Mouse (Mus musculus): ENCODE data around the gene Fkbp11. TPM values are rescaled to one million over a fixed set of nuclear protein-coding genes. Genes with fewer than 3 reads are reported as not detected.

Fkbp11 gene
- 6.4 and 7.2 TPM in 2 replicates for polyA plus RNA-seq (2014; fragmentation: Nextera tagmentation; extraction: Ambion mirVana)

DNA sequence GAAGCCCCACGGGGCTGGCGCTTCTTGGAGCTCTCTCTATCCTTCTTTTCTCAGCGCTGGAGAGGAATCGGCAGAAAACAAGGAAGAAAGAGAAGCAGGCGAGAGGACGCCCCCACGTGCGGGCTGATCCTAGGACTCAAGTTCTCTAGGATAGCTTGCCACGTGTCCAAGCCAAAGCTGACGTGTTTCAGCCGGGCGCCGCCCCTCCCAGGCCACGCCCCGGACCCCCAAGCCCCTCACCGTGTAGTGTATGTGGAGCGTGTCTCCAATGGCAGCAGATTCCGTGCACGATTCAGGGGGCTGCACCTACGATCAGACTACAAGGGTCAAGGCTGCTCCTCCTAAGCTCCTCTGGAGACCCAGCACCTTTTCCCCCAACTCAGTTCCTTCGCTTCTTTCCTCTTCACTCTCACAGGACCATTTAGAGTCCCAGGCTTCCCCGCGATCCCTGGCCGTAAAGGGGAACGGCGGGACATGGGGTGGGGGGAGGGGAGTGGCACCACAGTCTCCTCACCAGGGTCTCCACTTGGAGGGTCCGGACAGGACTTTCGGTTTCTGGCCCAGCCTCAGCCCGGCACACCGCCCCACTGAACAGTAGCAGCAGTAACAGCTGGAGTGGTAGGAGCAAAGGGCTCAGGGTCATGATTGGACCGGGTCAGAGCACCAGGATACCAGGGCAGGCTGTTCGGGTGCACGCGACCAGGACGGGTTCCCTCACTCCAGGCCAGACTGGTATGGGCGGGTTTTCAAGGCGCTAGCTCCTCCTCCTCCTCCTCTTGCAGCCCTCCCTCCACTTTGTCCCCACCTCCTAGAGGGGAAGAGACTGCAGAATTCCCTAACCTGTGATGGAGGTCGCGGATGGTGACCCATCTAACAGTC is at the start of gene Fkbp11:
Gene Fkbp11 (minus strand): TSS at position 756 of the 879 bp plus-strand sequence.
- ATAC-seq (ENCODE audit: low FRiP score) (peak; percentile 70), DNase-seq (ENCODE audit: low spot score) (peak; percentile 55)
- peaks cover 19% of the 10 kb centered on the region for H3K27me3 ChIP-seq (ENCODE audit: control insufficient read depth, insufficient read depth, low read length)
- H3K4me2 ChIP-seq (replicated peaks), result peak within 1 kb of the TSS; percentile 86
- H3K9me3 ChIP-seq (ENCODE audit: control insufficient read depth, low read length), result no peaks in the 10 kb centered on the region
- H3K36me3 ChIP-seq (replicated peaks; ENCODE audit: control insufficient read depth, insufficient read depth), result no peaks in the 10 kb centered on the region
- under 1% methylated on average over 39 of the region's 39 CpGs for WGBS
- H3K27ac ChIP-seq, result no peak within 1 kb of the TSS
- H3K9ac ChIP-seq, result peak within 1 kb of the TSS; percentile 55
- H3K4me3 ChIP-seq (replicated peaks; ENCODE audit: low read length), result peak within 1 kb of the TSS; percentile 35
- 0 out of 2 replicates have a peak, but pooled peaks cover 3% of the 10 kb centered on the region for H3K4me1 ChIP-seq (replicated peaks; ENCODE audit: control insufficient read depth, insufficient read depth, low read length)

DNA sequence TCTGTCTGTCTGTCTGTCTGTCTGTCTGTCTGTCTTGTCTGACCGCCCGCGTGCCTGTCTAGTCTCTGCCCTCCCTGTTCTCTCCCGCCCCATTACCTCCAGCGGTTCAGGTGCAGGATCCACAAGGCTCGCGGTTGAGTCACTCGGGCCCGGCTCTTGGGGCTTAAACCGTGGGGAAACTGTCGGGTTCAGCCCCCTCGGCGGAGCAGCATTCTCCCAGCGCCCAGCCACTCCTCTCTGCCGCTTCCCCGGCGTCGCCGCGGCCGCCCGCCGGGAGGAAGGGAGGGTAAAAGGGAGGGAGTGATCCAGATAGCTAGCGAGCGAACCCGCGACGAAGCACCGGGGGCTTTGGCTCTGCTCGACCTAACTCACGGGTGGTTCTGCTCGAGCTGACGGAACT is 49.8 kb upstream of the Fkbp11 start, which contains the start of gene Wnt10b:
Gene Wnt10b (minus strand): TSS at position 389 of the 400 bp plus-strand sequence.
- ATAC-seq (ENCODE audit: low FRiP score), result no peak
- Histone ChIP-seq H3K36me3 (replicated peaks; ENCODE audit: control insufficient read depth, insufficient read depth) (no peaks in the 10 kb centered on the region), H3K27ac (no peak within 1 kb of the TSS), H3K4me1 (replicated peaks; ENCODE audit: control insufficient read depth, insufficient read depth, low read length) (peaks cover 25% of the 10 kb centered on the region), H3K9me3 (ENCODE audit: control insufficient read depth, low read length) (no peaks in the 10 kb centered on the region), H3K27me3 (ENCODE audit: control insufficient read depth, insufficient read depth, low read length) (peaks cover 98% of the 10 kb centered on the region), H3K9ac (no peak within 1 kb of the TSS), H3K4me2 (replicated peaks) (peak within 1 kb of the TSS; percentile 45), H3K4me3 (replicated peaks; ENCODE audit: low read length) (peak within 1 kb of the TSS; percentile 20)
- no peak for DNase-seq (ENCODE audit: low spot score)
- WGBS, result 2% methylated on average over 21 of the region's 33 CpGs

DNA sequence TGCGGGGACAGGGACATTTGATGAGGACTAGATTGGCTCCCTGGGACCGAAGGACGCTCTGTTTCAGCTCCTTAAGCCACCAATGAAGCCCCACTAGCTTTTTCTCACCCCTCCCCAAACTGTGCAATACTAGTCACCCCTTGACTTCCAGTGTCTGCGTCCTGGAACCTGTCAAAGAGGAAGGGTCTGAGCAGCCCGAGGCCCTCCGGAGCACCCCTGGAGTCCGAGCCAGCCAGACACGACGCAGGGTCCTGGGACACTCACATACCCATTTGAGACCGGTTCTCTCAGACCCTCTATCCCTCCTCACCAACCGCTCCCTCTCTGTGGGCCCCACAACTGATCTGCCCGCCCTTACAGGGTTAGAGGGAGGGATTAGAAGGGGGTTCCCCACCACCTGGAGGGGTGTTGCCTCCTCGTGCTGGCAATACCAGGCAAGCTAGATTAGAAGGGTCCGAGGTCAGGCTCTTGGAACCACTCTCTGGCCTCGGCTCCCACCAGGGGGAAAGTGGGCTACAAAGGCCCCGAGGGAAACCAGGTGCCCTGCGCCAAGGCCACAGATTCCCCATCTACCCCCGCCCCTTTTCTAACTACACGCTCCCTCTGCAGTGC is 49.1 kb upstream of the Fkbp11 start:
- 2% methylated on average over 18 of the region's 19 CpGs for WGBS
- peaks cover 30% of the 10 kb centered on the region for H3K4me1 ChIP-seq (replicated peaks; ENCODE audit: control insufficient read depth, insufficient read depth, low read length)
- DNase-seq (ENCODE audit: low spot score), result no peak
- no peaks in the 10 kb centered on the region for H3K9me3 ChIP-seq (ENCODE audit: control insufficient read depth, low read length)
- H3K4me2 ChIP-seq (replicated peaks), result no peak overlapping the region
- H3K27ac ChIP-seq, result no peak overlapping the region
- H3K4me3 ChIP-seq (replicated peaks; ENCODE audit: low read length), result no peak overlapping the region
- ATAC-seq (ENCODE audit: low FRiP score), result no peak
- H3K36me3 ChIP-seq (replicated peaks; ENCODE audit: control insufficient read depth, insufficient read depth), result no peaks in the 10 kb centered on the region
- peaks cover 100% of the 10 kb centered on the region for H3K27me3 ChIP-seq (ENCODE audit: control insufficient read depth, insufficient read depth, low read length)
- no peak overlapping the region for H3K9ac ChIP-seq

DNA sequence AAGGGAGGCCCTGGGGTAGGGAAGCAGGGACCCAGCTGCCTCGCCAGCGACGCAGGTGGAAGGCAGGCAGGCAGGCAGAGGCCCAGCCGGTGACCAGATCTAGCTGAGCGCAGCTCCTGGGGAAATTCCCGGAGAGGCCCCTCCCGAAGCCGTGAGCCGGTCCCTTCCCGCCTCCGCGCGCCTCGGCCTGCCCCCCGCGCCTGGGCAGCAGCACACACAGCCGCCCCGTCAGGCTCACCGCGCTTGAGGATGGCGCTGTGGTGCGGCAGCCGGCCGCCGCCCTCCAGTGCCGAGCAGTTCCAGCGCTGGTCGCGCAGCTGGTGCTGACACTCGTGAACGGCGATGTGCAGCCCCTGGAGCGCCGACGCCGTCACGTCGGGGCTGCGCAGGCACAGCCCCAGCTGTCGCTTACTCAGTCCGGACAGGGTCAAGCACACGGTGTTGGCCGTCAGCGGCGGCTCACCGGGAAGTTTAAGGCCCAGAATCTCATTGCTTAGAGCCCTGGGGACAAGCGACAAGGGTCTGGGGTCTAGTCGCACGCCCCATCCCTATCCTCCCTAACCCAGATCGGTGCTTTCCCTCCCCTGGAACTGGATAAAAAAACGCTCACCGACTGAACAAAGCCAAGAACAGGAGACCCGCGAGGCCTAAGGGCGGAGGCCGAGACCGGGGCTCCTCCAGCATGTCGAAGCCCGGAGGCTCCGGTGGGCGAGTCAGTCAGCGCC is 48.4 kb upstream of the Fkbp11 start:
- no peak; the same call in 1 of the 2 replicates for ATAC-seq (ENCODE audit: low FRiP score)
- no peak overlapping the region for H3K9ac ChIP-seq

DNA sequence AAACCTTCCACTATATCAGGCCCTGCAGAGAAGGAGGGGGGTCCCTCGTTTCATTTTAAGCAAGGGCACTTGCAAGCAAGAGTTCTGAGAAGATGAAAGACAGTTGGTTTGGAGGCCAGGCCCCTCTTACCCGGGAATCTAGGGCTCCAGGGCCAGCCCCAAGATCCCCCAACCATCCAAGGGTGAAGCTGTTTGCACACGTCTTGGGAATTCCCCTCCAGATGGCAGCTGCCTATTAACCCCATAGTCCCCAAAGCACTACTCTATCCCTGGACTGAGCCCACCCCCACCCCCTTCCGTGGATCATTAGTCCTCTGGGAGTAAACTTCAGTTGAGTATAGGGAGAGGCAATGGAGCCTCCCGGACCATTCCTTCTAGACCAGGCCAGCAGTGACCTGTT is 47.5 kb upstream of the Fkbp11 start:
- Histone ChIP-seq H3K4me3 (replicated peaks; ENCODE audit: low read length) (no peak overlapping the region), H3K27ac (no peak overlapping the region), H3K4me1 (replicated peaks; ENCODE audit: control insufficient read depth, insufficient read depth, low read length) (peaks cover 30% of the 10 kb centered on the region), H3K4me2 (replicated peaks) (no peak overlapping the region), H3K9me3 (ENCODE audit: control insufficient read depth, low read length) (no peaks in the 10 kb centered on the region), H3K36me3 (replicated peaks; ENCODE audit: control insufficient read depth, insufficient read depth) (no peaks in the 10 kb centered on the region), H3K9ac (no peak overlapping the region), H3K27me3 (ENCODE audit: control insufficient read depth, insufficient read depth, low read length) (peaks cover 100% of the 10 kb centered on the region)
- DNase-seq (ENCODE audit: low spot score) (no peak), ATAC-seq (ENCODE audit: low FRiP score) (no peak)
- under 1% methylated on average over 5 of the region's 5 CpGs for WGBS

More for the DNA sequence above, 48.4 kb upstream of the Fkbp11 start:
- no peak for DNase-seq (ENCODE audit: low spot score)
- Histone ChIP-seq H3K27ac (no peak overlapping the region), H3K9me3 (ENCODE audit: control insufficient read depth, low read length) (no peaks in the 10 kb centered on the region), H3K27me3 (ENCODE audit: control insufficient read depth, insufficient read depth, low read length) (peaks cover 100% of the 10 kb centered on the region), H3K4me2 (replicated peaks) (peak overlapping the region; percentile 38), H3K4me1 (replicated peaks; ENCODE audit: control insufficient read depth, insufficient read depth, low read length) (peaks cover 30% of the 10 kb centered on the region), H3K4me3 (replicated peaks; ENCODE audit: low read length) (peak overlapping the region; percentile 16), H3K36me3 (replicated peaks; ENCODE audit: control insufficient read depth, insufficient read depth) (no peaks in the 10 kb centered on the region)
- WGBS, result 1% methylated on average over 62 of the region's 62 CpGs

DNA sequence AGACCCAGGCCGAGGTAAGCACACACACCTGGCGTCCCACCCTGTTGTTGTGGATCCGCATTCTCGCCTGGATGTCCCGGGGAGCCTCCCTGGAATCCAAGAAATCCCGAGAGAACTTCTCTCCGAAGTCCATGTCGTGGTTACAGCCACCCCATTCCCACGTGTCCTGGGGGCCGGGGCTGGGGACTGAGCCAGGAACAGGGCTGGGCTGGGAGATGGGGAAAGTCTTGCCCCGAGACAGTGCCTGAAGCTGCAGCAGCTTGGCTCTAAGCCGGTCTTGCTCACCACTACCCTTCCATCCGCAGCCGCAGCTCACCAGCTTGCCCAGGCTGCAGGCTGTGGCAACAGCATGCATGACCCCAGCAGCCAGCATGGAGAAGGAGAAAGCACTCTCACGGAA is 46.1 kb upstream of the Fkbp11 start:
- Histone ChIP-seq H3K27me3 (ENCODE audit: control insufficient read depth, insufficient read depth, low read length) (peaks cover 99% of the 10 kb centered on the region), H3K9ac (no peak overlapping the region), H3K4me1 (replicated peaks; ENCODE audit: control insufficient read depth, insufficient read depth, low read length) (peaks cover 30% of the 10 kb centered on the region), H3K4me3 (replicated peaks; ENCODE audit: low read length) (no peak overlapping the region), H3K9me3 (ENCODE audit: control insufficient read depth, low read length) (no peaks in the 10 kb centered on the region), H3K4me2 (replicated peaks) (no peak overlapping the region), H3K27ac (no peak overlapping the region), H3K36me3 (replicated peaks; ENCODE audit: control insufficient read depth, insufficient read depth) (no peaks in the 10 kb centered on the region)
- no peak for ATAC-seq (ENCODE audit: low FRiP score)
- WGBS, result 4% methylated on average over 15 of the region's 15 CpGs
- no peak for DNase-seq (ENCODE audit: low spot score)

DNA sequence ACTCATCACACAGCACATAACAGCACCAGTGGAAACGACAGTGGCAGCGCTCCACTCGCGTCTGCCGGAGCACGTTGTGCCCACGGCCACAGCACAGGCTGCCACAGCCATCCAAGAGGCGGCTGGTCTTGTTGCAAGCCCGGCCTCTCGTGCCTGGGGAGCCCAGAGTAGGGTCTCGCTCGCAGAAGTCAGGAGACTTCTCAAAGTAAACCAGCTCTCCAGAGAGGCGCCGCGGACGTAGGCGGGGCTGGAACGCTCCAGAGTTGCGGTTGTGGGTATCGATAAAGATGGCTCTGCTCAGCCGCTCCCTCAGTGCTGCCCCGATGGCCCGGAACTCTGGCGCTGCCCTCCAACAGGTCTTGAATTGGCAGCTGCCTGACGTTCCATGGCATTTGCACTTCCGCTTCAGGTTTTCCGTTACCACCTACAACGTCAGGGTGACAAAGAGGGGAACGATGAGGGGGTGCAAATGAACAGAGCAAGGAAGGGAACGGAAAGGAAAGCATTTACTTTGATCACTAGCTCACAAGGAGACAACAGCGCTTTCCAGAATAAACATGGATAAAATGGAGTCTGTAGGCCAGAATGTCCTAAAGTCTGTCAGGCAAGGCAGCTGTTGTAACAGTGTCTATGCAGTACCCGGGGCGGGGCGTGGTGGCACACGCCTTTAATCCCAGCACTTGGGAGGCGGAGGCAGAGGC is 44.7 kb upstream of the Fkbp11 start:
- H3K27me3 ChIP-seq (ENCODE audit: control insufficient read depth, insufficient read depth, low read length), result peaks cover 99% of the 10 kb centered on the region
- H3K4me2 ChIP-seq (replicated peaks), result peak overlapping the region; percentile 41
- H3K4me1 ChIP-seq (replicated peaks; ENCODE audit: control insufficient read depth, insufficient read depth, low read length), result peaks cover 19% of the 10 kb centered on the region
- peak overlapping the region; percentile 1; the same call in 1 of the 2 replicates for H3K9ac ChIP-seq
- H3K27ac ChIP-seq, result no peak overlapping the region
- WGBS, result 2% methylated on average over 36 of the region's 36 CpGs
- H3K36me3 ChIP-seq (replicated peaks; ENCODE audit: control insufficient read depth, insufficient read depth), result no peaks in the 10 kb centered on the region
- H3K9me3 ChIP-seq (ENCODE audit: control insufficient read depth, low read length), result no peaks in the 10 kb centered on the region
- peak overlapping the region; percentile 12 for H3K4me3 ChIP-seq (replicated peaks; ENCODE audit: low read length)
- DNase-seq (ENCODE audit: low spot score) (no peak), ATAC-seq (ENCODE audit: low FRiP score) (no peak)

DNA sequence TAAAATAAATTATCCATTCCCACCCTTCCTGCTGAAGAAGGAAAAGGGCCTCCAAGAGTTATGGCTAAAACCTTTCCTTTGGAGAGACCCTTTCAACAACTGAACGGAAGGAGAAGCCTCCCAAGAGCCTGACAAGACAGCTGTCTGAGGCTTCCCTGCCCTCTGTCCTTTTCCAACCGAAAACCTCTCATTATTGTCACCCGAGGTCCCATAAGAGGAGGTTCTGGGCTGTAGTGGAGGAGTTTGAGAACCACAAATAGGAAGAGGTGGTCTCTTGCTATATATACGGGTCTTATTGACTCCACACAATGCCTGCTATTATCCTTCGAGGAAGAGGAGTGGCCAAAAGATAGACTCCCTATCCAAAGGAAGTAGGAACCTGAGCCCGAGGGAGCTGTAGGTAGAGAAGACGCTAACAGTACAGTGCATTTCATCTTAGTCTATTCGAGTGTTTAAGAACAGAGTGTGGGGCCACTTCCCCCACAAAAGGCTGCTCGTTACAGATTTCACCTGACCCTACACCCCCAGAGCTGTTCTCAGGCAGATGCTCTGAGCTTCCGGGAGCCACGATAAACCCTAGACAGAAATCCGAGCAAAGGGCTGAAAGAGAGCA is 43.9 kb upstream of the Fkbp11 start:
- 6% methylated on average over 12 of the region's 12 CpGs for WGBS
- Histone ChIP-seq H3K4me2 (replicated peaks) (peak overlapping the region; percentile 41), H3K9ac (peak overlapping the region; percentile 1; the same call in 1 of the 2 replicates), H3K9me3 (ENCODE audit: control insufficient read depth, low read length) (no peaks in the 10 kb centered on the region), H3K4me1 (replicated peaks; ENCODE audit: control insufficient read depth, insufficient read depth, low read length) (peaks cover 15% of the 10 kb centered on the region; the same call in 1 of the 2 replicates), H3K27me3 (ENCODE audit: control insufficient read depth, insufficient read depth, low read length) (peaks cover 92% of the 10 kb centered on the region), H3K36me3 (replicated peaks; ENCODE audit: control insufficient read depth, insufficient read depth) (no peaks in the 10 kb centered on the region), H3K4me3 (replicated peaks; ENCODE audit: low read length) (no peak overlapping the region; the same call in 1 of the 2 replicates), H3K27ac (no peak overlapping the region)
- no peak for DNase-seq (ENCODE audit: low spot score)
- no peak for ATAC-seq (ENCODE audit: low FRiP score)
